13 mouse cellular contexts compared by ENCODE assay signal in genomic region chr8:3412816-3413215, GRCm38 (mm10). TPM values are rescaled to one million over a fixed set of nuclear protein-coding genes. Genes with fewer than 3 reads are reported as not detected.
"Had no signal": no experiment of that assay in that cellular context is flagged by ENCODE, and none has a peak within 500 bp of the region (broad histone marks: within the 10 kb centered on the region; RNA-seq: fewer than 3 reads in every experiment).

No protein-coding gene starts in this region.

- H3K4me3 ChIP-seq: layer of hippocampus, adult 2 months; limb, embryonic 10.5 days; liver, embryonic 15.5 days; megakaryocyte, embryonic 14.5 days; midbrain, embryonic 15.5 days; neural tube, embryonic 12.5 days had no signal

- H3K27me3 ChIP-seq: liver, embryonic 15.5 days; megakaryocyte, embryonic 14.5 days; midbrain, embryonic 15.5 days; neural tube, embryonic 12.5 days had no signal

- H3K9me3 ChIP-seq: limb, embryonic 10.5 days; liver, embryonic 15.5 days; megakaryocyte, embryonic 14.5 days; midbrain, embryonic 15.5 days; neural tube, embryonic 12.5 days had no signal

- H3K27ac ChIP-seq: layer of hippocampus, adult 2 months; limb, embryonic 10.5 days; macrophage; midbrain, embryonic 15.5 days; neural tube, embryonic 12.5 days had no signal

- H3K4me2 ChIP-seq: lung, embryonic 14.5 days; midbrain, embryonic 11.5 days; midbrain, embryonic 15.5 days; neural tube, embryonic 12.5 days had no signal

- ATAC-seq: midbrain, embryonic 15.5 days had no signal

- H3K36me3 ChIP-seq: limb, embryonic 10.5 days; liver, embryonic 15.5 days; midbrain, embryonic 15.5 days; neural tube, embryonic 12.5 days had no signal

- DNase-seq: kidney, postnatal 10 days; kidney, postnatal 4 days; lung, embryonic 14.5 days; lung, postnatal 14 days; thymus, postnatal 4 days had no signal

- H3K9ac ChIP-seq: lung, embryonic 14.5 days; midbrain, embryonic 15.5 days; neural tube, embryonic 12.5 days had no signal

RNA-seq across cellular contexts. Expression of gene Tex45, which starts 57.8 kb away (rescaled TPM):
- polyA plus RNA-seq: limb, embryonic 10.5 days; liver, embryonic 15.5 days; lung, embryonic 14.5 days; macrophage; neural tube, embryonic 12.5 days had no signal

RNA-seq across cellular contexts. Expression of gene A430078G23Rik, which starts 59.6 kb away (rescaled TPM):
- polyA plus RNA-seq: limb, embryonic 10.5 days; midbrain, embryonic 11.5 days; midbrain, embryonic 15.5 days had no signal
